Mouse (Mus musculus): ENCODE measurements at regions not wholly inside any gene's neighbourhood (a gene's known extent, or its start where the extent isn't known, plus 50 kb on each side); places are given as distances from the start of the nearest gene placed in this dataset.

GRCm38 (mm10) chr12:9954178-9954888, 384.4 kb downstream of the Osr1 start:
- TF ChIP-seq POLR2A (IDR thresholded peaks at IDR 0.05; ENCODE audit: low read depth, low read length) = no peak
- TF ChIP-seq CTCF (conservative IDR thresholded peaks at IDR 0.05; ENCODE audit: insufficient read depth, insufficient read length, low read depth, low read length) = no peak
